ENCODE assay signal across 19 mouse cellular contexts in genomic region chr15:67686140-67686539, GRCm38 (mm10).
"Had no signal": no experiment of that assay in that cellular context is flagged by ENCODE, and none has a peak within 500 bp of the region (broad histone marks: within the 10 kb centered on the region; RNA-seq: fewer than 3 reads in every experiment).

No protein-coding gene starts in this region.

- H3K4me3 ChIP-seq: kidney, embryonic 15.5 days; limb, embryonic 10.5 days; limb, embryonic 13.5 days; liver, embryonic 12.5 days; liver, embryonic 15.5 days; lung, embryonic 15.5 days; megakaryocyte, embryonic 14.5 days had no signal

- H3K36me3 ChIP-seq: kidney, embryonic 15.5 days; limb, embryonic 10.5 days; limb, embryonic 13.5 days; liver, embryonic 12.5 days; liver, embryonic 15.5 days; lung, embryonic 15.5 days had no signal

- H3K4me1 ChIP-seq: kidney, embryonic 15.5 days; limb, embryonic 10.5 days; limb, embryonic 13.5 days; liver, embryonic 12.5 days; liver, embryonic 15.5 days; lung, embryonic 15.5 days; megakaryocyte, embryonic 14.5 days had no signal

- H3K4me2 ChIP-seq: kidney, embryonic 15.5 days; limb, embryonic 13.5 days; liver, embryonic 12.5 days; liver, embryonic 15.5 days; lung, embryonic 15.5 days; midbrain, embryonic 11.5 days had no signal

- DNase-seq: kidney, adult 8-10 months; kidney, postnatal 10 days; kidney, postnatal 36 days; liver; lung, adult 18-20 months; lung, postnatal 10 days; lung, postnatal 36 days; midbrain, embryonic 14.5 days; thymus, adult 2 months; thymus, postnatal 14 days; thymus, postnatal 4 days had no signal

- H3K27ac ChIP-seq: kidney, embryonic 15.5 days; limb, embryonic 10.5 days; limb, embryonic 13.5 days; liver, embryonic 12.5 days; liver, embryonic 15.5 days; lung, embryonic 15.5 days had no signal

- ATAC-seq: liver, embryonic 12.5 days had no signal

- H3K9ac ChIP-seq: kidney, embryonic 15.5 days; limb, embryonic 13.5 days; liver, embryonic 12.5 days; liver, embryonic 15.5 days; lung, embryonic 15.5 days had no signal

- H3K9me3 ChIP-seq: kidney, embryonic 15.5 days; limb, embryonic 10.5 days; limb, embryonic 13.5 days; liver, embryonic 12.5 days; liver, embryonic 15.5 days; lung, embryonic 15.5 days; megakaryocyte, embryonic 14.5 days had no signal

- H3K27me3 ChIP-seq: kidney, embryonic 15.5 days; limb, embryonic 13.5 days; liver, embryonic 12.5 days; liver, embryonic 15.5 days; lung, embryonic 15.5 days had no signal
